Mouse (Mus musculus): ENCODE data around the gene Gm37240.

DNA sequence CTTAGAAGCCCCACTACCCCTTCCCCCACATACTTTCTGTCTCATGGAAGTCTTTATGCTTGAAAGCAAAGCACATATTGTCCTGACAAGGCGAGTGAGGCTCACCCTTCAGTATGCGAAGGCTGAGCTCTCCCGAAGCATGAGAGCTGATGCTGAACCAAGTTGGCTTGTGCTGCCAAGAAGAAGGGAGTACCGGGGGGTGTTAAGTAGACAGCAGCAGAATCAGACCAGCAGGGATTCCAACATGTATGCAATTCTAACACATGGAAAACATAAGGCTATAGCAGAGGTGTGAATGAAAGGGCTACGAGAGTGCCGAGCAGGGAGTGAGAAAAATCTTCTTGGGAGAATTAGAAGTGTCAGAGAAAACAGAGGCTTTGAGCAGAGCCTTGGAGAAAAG lies 727.7 kb downstream of the Gm37240 start:
- TF ChIP-seq ZC3H11A (IDR thresholded peaks at IDR 0.05; ENCODE audit: borderline replicate concordance, low read depth, low read length) (no peak), MAFK (IDR thresholded peaks at IDR 0.05; ENCODE audit: insufficient read depth, low read depth, low read length) (no peak)

All from ES-E14 (cell line).